Mouse (Mus musculus) liver, adult 2 months (tissue): Measurements from ENCODE around the gene Pspn. TPM values are rescaled to one million over a fixed set of nuclear protein-coding genes. Genes with fewer than 3 reads are reported as not detected.

Source experiments
- DNase-seq: peaks from one replicate; pipeline ENCODE4 v3.0.0-alpha.2; 2011; ENCODE audit warnings: low read depth, low spot score; ENCODE audit errors: extremely low read depth
- H3K27ac ChIP-seq: fragments of 200-500 bp; replicated peaks from 2 replicates; pipeline ENCODE4 v1.5.1; 2012; ENCODE audit warnings: low read depth, mild to moderate bottlenecking, control low read depth, inconsistent platforms, low read length; ENCODE audit not compliant: insufficient read depth
- H3K27me3 ChIP-seq: fragments of 200-500 bp; 2 replicates; pipeline ENCODE4 v1.6.1; 2012; ENCODE audit warnings: mild to moderate bottlenecking, moderate library complexity, low read length, inconsistent platforms; ENCODE audit not compliant: control insufficient read depth, insufficient read depth
- H3K36me3 ChIP-seq: fragments of 200-500 bp; 2 replicates; pipeline ENCODE4 v1.6.1; 2012; ENCODE audit warnings: low read length, inconsistent platforms; ENCODE audit not compliant: control insufficient read depth, insufficient read depth
- H3K4me1 ChIP-seq: fragments of 200-500 bp; 2 replicates; pipeline ENCODE4 v1.6.1; 2011; ENCODE audit warnings: low read length; ENCODE audit not compliant: control insufficient read depth, insufficient read depth
- H3K4me3 ChIP-seq: fragments of 200-500 bp; 2 replicates; pipeline ENCODE4 v1.5.1; 2011; ENCODE audit warnings: low read depth, mild to moderate bottlenecking, control low read depth, low read length, moderate library complexity; ENCODE audit not compliant: insufficient read depth
- H3K79me2 ChIP-seq: fragments of 200-500 bp; 2 replicates; pipeline ENCODE4 v1.6.1; 2012; ENCODE audit warnings: inconsistent platforms, mild to moderate bottlenecking, low read length, moderate library complexity; ENCODE audit not compliant: control insufficient read depth, insufficient read depth
- H3K9ac ChIP-seq: fragments of 200-500 bp; 2 replicates; pipeline ENCODE4 v1.6.1; 2012; ENCODE audit warnings: low read depth, mild to moderate bottlenecking, control low read depth, inconsistent platforms, low read length
- CTCF ChIP-seq: fragments of 200-500 bp; IDR thresholded peaks from 2 replicates; pipeline ENCODE4 v1.5.1; 2011; ENCODE audit warnings: low read depth, low read length, control low read depth
- POLR2A ChIP-seq: fragments of 200-500 bp; IDR thresholded peaks from 2 replicates; pipeline ENCODE4 v1.6.1; 2011; ENCODE audit warnings: low read length, control low read depth; ENCODE audit not compliant: insufficient read depth; ENCODE audit errors: extremely low read depth
- WGBS: fragments of 180-500 bp; shearing (Covaris S2); methylation state at CpG from one replicate; pipeline ENCODE4 v1.1.7; 2018; 5-methylcytosine and 5-hydroxymethylcytosine counted together
- polyA plus RNA-seq: library from polyadenylated mRNA; depleted of rRNA; stranded (reverse); fragments of >200 nt; gene quantifications from 2 replicates; pipeline ENCODE4 v1.2.3, GENCODE M21; 2012
- total RNA-seq: library from RNA; depleted of rRNA; stranded (reverse); fragments of >200 nt; gene quantifications from 2 replicates; pipeline ENCODE4 v1.2.3, GENCODE M21; 2014

Pspn gene
- total and polyA plus RNA-seq, 2 experiments, result not detected

DNA sequence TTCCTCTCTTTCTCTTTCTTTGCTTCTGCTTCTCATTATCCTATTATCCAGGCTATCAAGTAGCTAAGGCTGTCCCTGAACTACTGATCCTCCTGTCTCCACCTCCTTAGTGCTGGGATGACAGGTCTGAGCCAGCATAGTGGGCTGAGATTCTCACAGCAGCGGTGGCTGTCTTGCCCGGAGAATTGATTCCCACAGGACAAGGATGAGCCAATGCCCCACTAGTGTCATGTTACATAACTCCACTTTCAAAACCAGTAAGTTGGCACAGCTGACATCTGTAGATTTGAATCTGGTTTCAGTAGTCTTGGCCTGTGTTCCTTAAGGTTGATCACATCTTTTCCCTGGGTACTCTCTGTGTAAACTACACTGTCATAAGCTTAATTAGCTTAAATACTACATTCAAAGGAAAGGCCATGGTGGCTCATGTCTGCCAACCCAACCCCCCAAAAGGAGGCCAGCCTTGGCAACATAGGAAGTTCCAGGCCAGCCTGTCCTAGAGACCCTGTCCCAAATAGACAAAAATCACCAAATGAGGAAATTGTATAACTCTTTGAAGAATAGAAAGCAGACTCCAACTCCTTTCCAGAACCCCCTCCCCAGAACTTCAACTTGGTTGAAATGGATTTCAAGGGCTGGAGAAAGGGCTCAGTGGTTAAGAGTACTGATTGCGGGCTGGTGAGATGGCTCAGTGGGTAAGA is 13.6 kb downstream of the Pspn start:
- Histone ChIP-seq H3K4me1 (peaks cover 7% of the 10 kb centered on the region), H3K27ac (no peak overlapping the region), H3K79me2 (peaks cover 9% of the 10 kb centered on the region; the same call in 1 of the 2 replicates), H3K27me3 (no peaks in the 10 kb centered on the region), H3K4me3 (no peak overlapping the region), H3K9ac (no peak overlapping the region), H3K36me3 (no peaks in the 10 kb centered on the region)
- 45% methylated on average over 3 of the region's 3 CpGs for WGBS
- TF ChIP-seq CTCF, result no peak
- no peak for TF ChIP-seq POLR2A
- DNase-seq, result peak; percentile 49

DNA sequence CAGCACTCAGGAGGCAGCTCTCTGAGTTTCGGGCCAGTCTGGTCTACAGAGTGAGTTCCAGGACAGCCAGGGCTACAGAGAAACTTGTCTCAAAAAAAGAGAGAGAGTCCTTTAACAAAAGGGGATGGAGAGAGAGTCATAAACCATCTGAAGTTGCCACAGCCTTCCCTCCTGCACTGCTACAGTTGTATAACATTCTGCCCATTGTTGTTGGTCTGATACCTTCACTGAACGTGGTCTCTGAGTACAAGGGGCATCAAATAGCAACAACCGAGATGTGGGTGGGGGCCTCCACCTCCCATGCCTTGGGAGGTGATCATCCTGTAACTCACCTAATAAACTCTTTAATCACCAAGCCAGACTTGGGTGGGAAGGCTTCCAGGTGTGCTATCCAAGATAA is 14.2 kb downstream of the Pspn start:
- H3K4me3 ChIP-seq, result no peak overlapping the region
- DNase-seq, result no peak
- TF ChIP-seq POLR2A (no peak), CTCF (no peak)
- H3K36me3 ChIP-seq, result no peaks in the 10 kb centered on the region
- 0 out of 2 replicates have a peak, but pooled peaks cover 2% of the 10 kb centered on the region for H3K4me1 ChIP-seq
- peaks cover 4% of the 10 kb centered on the region; the same call in 1 of the 2 replicates for H3K79me2 ChIP-seq
- no peak overlapping the region for H3K27ac ChIP-seq
- no peak overlapping the region for H3K9ac ChIP-seq
- 89% methylated on average over 3 of the region's 3 CpGs for WGBS
- H3K27me3 ChIP-seq, result no peaks in the 10 kb centered on the region

DNA sequence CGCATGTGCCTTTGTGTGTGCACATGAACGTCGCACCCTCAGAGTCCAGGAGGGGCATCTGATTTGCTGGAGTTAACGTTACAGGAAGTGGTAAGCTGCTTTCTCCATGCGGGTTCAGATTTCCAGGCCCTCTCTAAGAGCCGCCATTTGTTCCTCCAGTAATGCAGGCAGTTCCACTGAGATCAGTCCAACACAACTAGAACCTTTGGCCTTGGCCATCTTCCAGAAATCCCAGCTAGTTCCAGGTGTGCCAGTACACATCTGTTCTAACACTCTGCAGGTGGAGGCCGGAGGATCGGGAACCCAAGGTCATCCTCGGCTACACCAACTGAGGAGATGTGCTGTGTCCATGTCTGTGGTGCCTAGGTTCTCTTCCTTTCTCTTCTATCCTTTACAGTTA is 14.9 kb downstream of the Pspn start:
- Histone ChIP-seq H3K27ac (no peak overlapping the region), H3K9ac (no peak overlapping the region), H3K4me1 (0 out of 2 replicates have a peak, but pooled peaks cover 2% of the 10 kb centered on the region)

DNA sequence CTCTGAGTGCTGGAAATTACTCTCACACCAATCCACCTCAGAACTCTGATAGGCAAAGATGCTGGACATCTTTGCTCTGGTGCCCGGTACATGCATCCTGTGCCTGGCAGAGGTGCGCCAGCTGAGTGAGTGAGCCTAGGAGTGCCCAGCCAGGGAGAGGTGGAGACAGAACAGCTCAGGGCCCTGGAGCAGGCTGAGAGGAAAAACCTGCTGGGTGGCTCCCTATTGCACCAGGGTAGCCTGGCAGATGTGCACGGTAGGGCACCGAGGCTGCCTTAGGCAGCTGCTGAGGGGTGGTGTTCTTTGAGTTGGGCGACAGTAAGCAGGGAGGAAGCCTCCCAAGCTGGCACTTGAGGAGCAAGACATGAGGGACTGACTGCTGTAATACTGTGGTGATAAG is 17.8 kb downstream of the Pspn start, which contains the start of gene Acer1:
TSS of gene Acer1 (minus strand) at position 114 of the 400 bp plus-strand sequence.
- DNase-seq, result no peak
- H3K4me3 ChIP-seq, result no peak within 1 kb of the TSS
- WGBS, result 91% methylated on average over 5 of the region's 5 CpGs
- 0 out of 2 replicates have a peak, but pooled peaks cover 2% of the 10 kb centered on the region for H3K4me1 ChIP-seq
- no peaks in the 10 kb centered on the region for H3K36me3 ChIP-seq
- H3K79me2 ChIP-seq, result no peaks in the 10 kb centered on the region
- H3K9ac ChIP-seq, result no peak within 1 kb of the TSS
- H3K27me3 ChIP-seq, result no peaks in the 10 kb centered on the region
- no peak for TF ChIP-seq CTCF
- TF ChIP-seq POLR2A, result no peak
- H3K27ac ChIP-seq, result no peak within 1 kb of the TSS

More for the DNA sequence above, 14.9 kb downstream of the Pspn start:
- no peak overlapping the region for H3K4me3 ChIP-seq
- H3K36me3 ChIP-seq, result no peaks in the 10 kb centered on the region
- no peaks in the 10 kb centered on the region for H3K79me2 ChIP-seq
- TF ChIP-seq CTCF (no peak), POLR2A (no peak)
- no peaks in the 10 kb centered on the region for H3K27me3 ChIP-seq
- WGBS, result 49% methylated on average over 9 of the region's 9 CpGs
- peak; percentile 68 for DNase-seq

DNA sequence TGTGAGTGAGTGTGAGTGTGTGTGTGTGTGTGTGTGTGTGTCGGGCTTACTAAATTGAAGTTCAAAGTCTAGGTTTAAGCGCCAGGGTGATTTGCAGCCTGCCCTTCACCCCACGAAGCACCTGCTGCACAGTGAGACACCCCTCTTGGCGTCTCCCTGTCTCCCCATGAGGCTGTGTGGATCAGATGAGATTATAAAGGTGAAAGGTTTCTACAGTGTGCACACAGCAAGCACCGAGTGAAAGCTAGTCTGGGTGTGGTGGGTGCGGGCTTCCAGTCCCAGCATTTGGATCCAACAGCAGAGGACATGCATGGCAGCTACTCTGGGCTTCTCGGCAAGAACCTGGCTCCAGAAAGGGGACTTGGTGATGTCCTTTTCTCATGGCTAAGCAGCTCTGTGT is 18.8 kb downstream of the Pspn start:
- H3K27ac ChIP-seq, result no peak overlapping the region
- no peak overlapping the region for H3K4me3 ChIP-seq
- H3K36me3 ChIP-seq, result no peaks in the 10 kb centered on the region
- H3K9ac ChIP-seq, result no peak overlapping the region
- WGBS, result 43% methylated on average over 7 of the region's 7 CpGs
- H3K4me1 ChIP-seq, result 0 out of 2 replicates have a peak, but pooled peaks cover 1% of the 10 kb centered on the region
- no peak for DNase-seq
- no peaks in the 10 kb centered on the region for H3K79me2 ChIP-seq
- TF ChIP-seq POLR2A (no peak), CTCF (no peak)
- H3K27me3 ChIP-seq, result no peaks in the 10 kb centered on the region

DNA sequence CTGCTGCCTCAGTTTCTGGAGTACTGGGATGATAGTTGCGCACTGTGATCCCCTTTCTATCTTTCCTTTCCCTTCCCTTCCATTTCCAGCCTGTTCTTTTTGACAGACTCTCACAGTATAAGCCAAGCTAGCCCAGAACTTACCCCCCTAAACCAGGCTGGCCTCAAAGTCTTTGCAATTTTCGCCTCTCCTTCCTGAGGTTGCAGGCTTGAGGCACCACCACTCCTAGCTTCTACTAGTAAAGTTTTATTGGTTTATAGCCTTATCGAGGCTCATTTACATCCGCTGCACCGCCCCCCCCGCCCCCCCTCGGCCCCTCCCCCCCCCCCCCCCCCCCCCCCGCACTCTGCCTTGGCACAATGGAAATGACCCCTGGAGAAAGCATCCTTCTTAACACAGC is 20.3 kb downstream of the Pspn start:
- no peaks in the 10 kb centered on the region for H3K27me3 ChIP-seq
- no peak overlapping the region for H3K4me3 ChIP-seq
- H3K4me1 ChIP-seq, result no peaks in the 10 kb centered on the region
- no peaks in the 10 kb centered on the region for H3K79me2 ChIP-seq
- 36% methylated on average over 7 of the region's 8 CpGs for WGBS
- TF ChIP-seq POLR2A (no peak), CTCF (no peak)
- H3K27ac ChIP-seq, result no peak overlapping the region
- no peak for DNase-seq
- no peaks in the 10 kb centered on the region for H3K36me3 ChIP-seq
- no peak overlapping the region for H3K9ac ChIP-seq
